Mouse (Mus musculus) kidney, adult 2 months (tissue): ENCODE measurements around the gene Rora.

ENCODE experiments used
- CTCF ChIP-seq: fragments of 200-500 bp; conservative IDR thresholded peaks from 2 replicates; pipeline ENCODE4 v1.5.1; 2011; ENCODE audit warnings: low read depth, mild to moderate bottlenecking, control low read depth, low read length, moderate library complexity, mixed read lengths; ENCODE audit not compliant: insufficient read depth, insufficient read length
- POLR2A ChIP-seq: fragments of 200-500 bp; IDR thresholded peaks from one replicate; pipeline ENCODE4 v1.6.1; 2011; ENCODE audit warnings: low read depth, low read length, control low read depth

GRCm38 (mm10) chr9:69136821-69137220, 483.2 kb downstream of the Rora start:
- TF ChIP-seq POLR2A (no peak), CTCF (no peak)
